Mouse (Mus musculus): ENCODE results near the gene Itgb3bp.

Gene Itgb3bp

GRCm38 (mm10) chr4:99929613-99930517 lies at the start of gene Itgb3bp:
Gene Itgb3bp (minus strand): TSS chr4:99929813.
- DNase-seq (ENCODE audit: low read depth in 1 of 2, low spot score in 2 of 2): peak in 1 of 2 experiments; percentile 0

GRCm38 (mm10) chr4:99979326-99979725 lies 49.7 kb upstream of the Itgb3bp start:
- DNase-seq (ENCODE audit: low read depth in 1 of 2, low spot score in 2 of 2): no peak

DNA sequence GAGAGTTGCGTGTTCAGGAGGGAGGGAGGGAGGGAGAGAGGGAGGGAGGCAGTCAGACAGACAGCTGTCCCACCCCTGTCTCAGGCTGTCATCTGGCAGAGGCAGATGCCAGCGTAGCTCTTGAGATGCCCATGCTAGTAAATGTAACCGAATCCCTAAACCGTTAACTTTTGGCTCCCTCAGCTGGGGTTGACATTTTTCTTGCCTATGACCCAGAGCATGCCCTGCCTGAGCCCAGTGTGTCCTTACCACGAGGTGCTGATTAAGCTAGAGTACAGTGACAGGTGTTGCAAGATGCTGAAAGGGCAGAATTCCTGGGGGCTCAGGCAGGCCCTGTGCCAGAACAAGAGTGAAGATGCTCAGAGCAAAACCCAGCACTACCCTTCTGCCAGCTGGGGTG lies 44.8 kb upstream of the Itgb3bp start:
- no peak for DNase-seq (ENCODE audit: low read depth in 1 of 2, low spot score in 2 of 2)

- no peak for DNase-seq (ENCODE audit: low read depth in 1 of 2, low spot score in 2 of 2)
Observed at GRCm38 (mm10) chr4:99973931-99974330, 44.3 kb upstream of the Itgb3bp start.

DNA sequence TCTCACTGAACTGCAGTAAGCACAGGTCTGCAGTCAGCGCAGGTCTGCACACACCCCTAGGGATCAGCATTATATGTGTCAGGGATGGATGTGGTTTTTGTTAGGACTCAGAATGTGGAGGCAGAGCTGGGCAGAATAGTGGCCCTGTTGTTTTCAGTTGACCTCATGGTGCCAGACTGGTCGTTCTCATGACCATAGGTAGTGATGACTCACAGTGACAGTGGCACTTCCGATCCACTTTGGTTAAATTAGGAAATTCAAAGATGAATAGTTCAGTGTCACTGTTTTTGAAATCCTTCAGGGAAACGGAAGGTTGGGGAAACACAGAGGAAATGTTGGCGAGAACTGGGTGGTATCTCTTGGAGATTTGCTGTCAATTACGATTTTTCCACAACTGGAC lies 43.3 kb upstream of the Itgb3bp start:
- no peak for DNase-seq (ENCODE audit: low read depth in 1 of 2, low spot score in 2 of 2)

GRCm38 (mm10) chr4:99970097-99970496 lies 40.5 kb upstream of the Itgb3bp start:
- DNase-seq (ENCODE audit: low read depth in 1 of 2, low spot score in 2 of 2): no peak

DNA sequence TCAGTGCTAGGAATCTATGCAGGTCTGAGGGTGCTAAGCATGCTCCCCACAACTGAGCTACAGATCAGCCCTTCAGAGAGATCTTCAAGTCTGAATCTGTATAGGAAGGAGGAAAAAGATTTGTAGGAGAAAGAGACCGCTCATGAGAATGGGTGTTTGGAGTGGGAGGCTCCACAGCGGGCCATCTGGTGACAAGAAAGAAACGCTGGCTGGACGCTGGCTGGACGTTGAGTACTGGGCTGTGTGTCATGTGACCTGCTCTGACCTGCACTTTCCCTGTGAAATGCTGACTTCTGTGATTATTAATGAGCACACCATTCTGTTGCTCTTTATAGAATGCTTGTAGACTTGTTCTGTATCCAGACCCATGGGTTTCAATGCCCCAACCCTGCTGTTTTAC lies 39.7 kb upstream of the Itgb3bp start:
- DNase-seq (ENCODE audit: low read depth in 1 of 2, low spot score in 2 of 2): no peak

DNA sequence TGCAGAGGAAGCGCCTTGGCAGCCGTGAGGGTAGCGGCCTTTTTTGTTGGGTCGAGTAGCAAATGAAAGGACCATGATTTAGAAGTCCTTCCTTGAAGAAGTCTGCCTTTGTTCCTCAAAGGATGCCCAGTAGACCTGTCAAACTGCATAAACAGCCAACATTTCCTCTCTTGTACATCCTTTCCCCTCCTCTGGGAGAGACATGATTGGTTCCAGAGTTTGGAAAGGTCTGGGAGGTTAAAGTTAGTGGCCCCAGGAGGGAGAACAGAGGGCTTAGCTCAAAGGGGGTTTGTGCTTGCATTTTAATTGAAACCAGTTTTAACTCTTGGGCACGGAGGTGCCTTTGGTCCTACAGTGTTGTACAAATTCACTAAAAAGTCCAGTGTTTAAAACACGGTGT lies 36.9 kb upstream of the Itgb3bp start:
- no peak for DNase-seq (ENCODE audit: low read depth in 1 of 2, low spot score in 2 of 2)

GRCm38 (mm10) chr4:99959308-99959707 lies 29.7 kb upstream of the Itgb3bp start:
- no peak for DNase-seq (ENCODE audit: low read depth in 1 of 2, low spot score in 2 of 2)

DNA sequence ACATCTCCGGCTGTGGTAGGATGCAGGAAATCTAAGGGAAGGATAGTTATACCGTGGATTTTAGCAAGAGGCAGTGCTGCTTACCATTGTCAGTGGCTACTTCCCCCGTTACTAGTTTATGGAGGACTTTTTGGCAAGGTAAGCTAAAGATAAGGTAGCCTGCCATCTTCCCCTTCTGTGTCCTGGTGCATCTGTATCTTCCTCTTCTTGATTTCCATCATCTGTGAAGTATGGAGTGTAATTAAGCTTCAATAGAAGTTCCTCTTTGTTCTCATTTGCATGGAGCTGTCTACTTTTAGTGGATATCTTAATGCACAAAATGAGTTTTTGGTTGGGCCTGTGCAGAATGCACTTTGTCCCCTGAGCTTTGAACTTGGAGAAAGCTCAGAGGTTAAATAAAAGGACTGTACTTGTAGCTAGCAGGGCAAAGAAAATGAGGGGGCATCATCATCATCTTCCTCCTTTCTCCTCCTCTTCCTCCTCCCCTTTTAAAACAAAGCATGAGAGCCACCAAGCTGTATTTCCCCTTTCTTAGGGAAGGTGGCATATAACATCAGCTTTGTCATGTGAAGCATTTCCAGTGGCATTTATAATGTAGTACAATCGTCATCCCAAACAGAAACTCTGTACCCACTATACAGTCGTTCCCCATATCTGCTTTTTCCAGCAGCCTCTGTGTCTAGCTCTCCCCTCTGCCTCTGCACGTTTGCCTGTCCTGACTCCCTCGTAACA lies 28.6 kb upstream of the Itgb3bp start:
- no peak for DNase-seq (ENCODE audit: low read depth in 1 of 2, low spot score in 2 of 2)

DNA sequence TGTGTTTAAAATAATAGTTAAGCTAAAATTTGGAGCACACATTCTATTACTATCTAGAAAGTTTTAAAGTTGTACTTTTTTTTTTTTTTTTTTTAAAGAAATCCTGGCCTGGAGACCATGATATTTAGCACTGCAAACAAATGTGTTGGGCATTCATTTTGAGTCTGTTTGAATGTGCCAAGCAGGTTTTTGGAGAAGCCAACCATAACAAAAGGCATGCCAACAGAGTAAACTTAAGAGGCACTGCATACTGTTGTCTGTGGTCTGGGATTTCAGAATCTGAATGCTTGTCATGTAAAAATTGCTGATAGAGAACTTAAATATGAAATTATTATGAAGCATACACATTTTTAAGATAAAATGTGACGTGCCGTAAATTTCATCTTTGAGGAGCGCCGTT lies 27.6 kb upstream of the Itgb3bp start:
- no peak for DNase-seq (ENCODE audit: low read depth in 1 of 2, low spot score in 2 of 2)

GRCm38 (mm10) chr4:99955396-99955795 lies 25.8 kb upstream of the Itgb3bp start:
- DNase-seq (ENCODE audit: low read depth in 1 of 2, low spot score in 2 of 2): no peak

- DNase-seq (ENCODE audit: low read depth in 1 of 2, low spot score in 2 of 2): no peak
Observed at GRCm38 (mm10) chr4:99953904-99954303, 24.3 kb upstream of the Itgb3bp start.

DNA sequence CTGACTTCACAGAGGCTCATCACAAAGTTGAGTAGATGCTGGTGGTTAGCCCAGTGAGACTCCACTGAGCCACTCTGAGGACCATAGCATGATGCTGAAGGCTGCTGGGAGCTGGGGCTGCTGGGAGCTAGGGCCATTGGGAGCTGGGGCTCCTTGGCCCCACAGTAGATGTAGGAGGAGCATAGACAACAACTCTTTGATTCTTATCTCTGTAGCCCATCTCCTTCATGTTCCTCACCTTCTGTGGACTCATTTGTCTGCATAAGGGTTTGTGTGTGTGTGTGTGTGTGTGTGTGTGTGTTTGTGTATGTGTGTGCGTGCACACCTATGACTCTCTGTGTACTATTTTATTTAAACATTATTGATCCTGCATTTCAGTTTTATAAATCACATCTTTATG lies 18.3 kb upstream of the Itgb3bp start:
- no peak for DNase-seq (ENCODE audit: low read depth in 1 of 2, low spot score in 2 of 2)

DNA sequence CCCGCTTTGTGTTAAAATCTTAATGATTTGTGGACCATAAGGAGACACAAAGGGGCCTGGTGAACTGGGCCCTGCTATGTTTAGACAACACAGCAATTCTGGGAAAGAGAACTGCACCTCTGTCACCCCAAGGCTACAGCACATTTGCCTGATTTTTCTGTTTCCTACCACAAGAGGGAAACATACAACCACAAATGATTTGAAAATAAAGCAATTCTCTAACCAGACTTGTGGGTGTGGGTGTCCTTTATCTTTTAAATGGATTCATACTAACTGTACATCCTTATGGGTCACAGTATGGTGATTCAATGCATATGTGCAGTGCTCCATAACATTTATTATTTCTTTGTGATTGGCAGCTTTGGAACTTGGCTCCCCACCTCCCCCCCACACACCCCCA lies 17.6 kb upstream of the Itgb3bp start:
- no peak for DNase-seq (ENCODE audit: low read depth in 1 of 2, low spot score in 2 of 2)

- DNase-seq (ENCODE audit: low read depth in 1 of 2, low spot score in 2 of 2): no peak
Observed at GRCm38 (mm10) chr4:99946516-99946915, 16.9 kb upstream of the Itgb3bp start.

DNA sequence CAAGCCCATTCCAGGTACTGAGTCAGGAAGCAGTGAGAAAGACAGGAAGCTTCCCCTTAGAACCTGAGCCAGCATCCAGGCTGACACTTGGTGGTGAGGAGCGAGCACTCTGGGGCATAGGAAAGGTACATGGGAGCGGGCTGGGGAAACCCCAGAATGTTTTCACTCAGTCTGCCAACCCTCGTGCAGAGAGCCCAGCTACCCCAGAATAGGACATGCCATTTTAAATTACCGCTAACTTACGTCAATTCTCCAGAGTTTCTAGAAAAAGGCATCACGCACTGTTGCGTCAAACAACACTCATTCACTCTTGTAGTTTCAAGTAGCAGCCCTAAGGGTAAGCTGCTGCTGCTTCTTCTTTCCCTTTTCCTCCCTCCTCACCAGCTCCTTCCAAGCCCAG lies 15.4 kb upstream of the Itgb3bp start:
- no peak for DNase-seq (ENCODE audit: low read depth in 1 of 2, low spot score in 2 of 2)

GRCm38 (mm10) chr4:99944606-99945005 lies 15.0 kb upstream of the Itgb3bp start:
- no peak for DNase-seq (ENCODE audit: low read depth in 1 of 2, low spot score in 2 of 2)

DNA sequence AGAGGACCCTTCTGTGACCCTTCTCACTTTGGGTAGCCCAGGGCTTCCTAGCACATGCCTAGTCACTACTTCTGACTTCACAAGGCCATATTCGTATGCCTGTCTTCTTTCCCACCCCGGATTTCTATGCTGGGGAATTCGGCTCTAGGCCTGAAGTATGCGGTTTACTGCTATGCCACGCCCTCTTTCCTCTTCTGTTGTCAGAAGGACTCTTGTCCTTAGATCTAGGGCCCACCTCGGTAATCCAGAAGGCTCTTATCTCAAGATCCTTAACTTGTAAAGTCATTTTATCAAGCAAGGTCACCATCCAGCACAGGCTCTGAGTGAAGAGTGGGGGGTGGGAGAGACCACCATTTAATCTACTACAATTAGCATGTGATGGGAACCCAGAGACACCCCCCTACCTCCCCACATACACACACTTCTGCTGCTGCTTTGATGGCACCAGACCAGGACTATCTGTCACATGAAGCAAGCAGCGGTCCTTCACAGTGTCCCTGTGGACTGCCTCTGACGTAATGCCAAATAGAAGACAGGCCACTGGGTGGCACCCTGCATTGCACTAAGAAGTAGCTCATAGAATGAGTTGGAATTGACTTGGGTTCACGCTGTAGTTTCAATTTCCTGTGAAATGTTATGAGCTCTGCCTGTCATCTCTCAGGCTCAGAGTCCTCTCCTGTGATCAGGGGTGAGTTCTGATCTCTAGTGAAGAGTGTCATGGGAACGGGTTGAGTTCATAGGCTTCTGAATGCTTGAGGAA lies 12.2 kb upstream of the Itgb3bp start:
- DNase-seq (ENCODE audit: low read depth in 1 of 2, low spot score in 2 of 2): no peak

GRCm38 (mm10) chr4:99939711-99940505 lies 10.3 kb upstream of the Itgb3bp start:
- no peak for DNase-seq (ENCODE audit: low read depth in 1 of 2, low spot score in 2 of 2)

DNA sequence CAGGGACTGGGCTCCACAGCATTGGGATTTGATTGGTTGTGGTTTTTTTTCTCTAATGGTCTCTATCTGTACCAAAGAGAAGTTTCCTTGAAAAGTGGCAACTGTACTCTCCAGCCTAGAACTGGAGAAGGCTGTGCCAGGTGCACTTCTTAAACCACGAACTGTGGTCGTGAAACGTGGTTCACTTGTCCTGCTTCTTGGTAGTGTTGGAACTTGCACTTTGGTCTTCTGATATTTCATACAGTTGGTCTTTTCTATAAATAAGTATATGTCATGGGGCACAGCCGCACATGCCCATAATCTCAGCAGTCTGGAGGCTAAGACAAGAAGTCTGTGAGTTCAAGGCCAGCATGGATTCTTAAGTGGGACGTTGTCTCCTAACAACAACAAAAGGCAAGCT lies 6.7 kb upstream of the Itgb3bp start:
- no peak for DNase-seq (ENCODE audit: low read depth in 1 of 2, low spot score in 2 of 2)

All from monocyte, adult 2 months (primary cell).